Mouse (Mus musculus) cerebellum, adult 11-12 months (tissue): ENCODE data around the gene 1700020N15Rik.
"Not testable (repeated sequence)": the region's sequence is repeated elsewhere in the genome, so short reads cannot be mapped to it uniquely, and the experiment has no call there.

Source experiments
- DNase-seq: peaks from one replicate; pipeline ENCODE4 v3.0.0; 2022

1700020N15Rik gene

DNA sequence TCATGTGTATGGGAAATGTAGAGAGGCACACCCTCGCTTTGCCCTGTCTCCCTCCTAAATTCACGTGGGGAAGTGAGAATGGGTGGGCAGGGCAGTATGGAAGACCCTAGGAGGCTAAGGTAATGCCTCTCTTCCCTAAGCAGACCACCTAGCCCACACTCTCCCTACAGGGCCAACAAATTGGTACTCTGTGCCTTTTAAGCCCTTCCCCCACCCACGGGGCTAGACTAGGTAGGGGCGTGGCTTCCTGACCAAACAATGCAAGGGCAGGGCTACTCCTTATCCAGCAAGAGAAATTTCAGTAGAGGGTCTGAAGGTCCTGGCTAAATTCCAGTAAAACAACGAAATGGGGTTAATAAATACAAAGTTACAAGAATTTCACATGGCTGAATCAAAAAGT lies at the start of gene 1700020N15Rik:
TSS of gene 1700020N15Rik (plus strand) at position 301 of the 400 bp plus-strand sequence.
- not testable (repeated sequence) for DNase-seq

DNA sequence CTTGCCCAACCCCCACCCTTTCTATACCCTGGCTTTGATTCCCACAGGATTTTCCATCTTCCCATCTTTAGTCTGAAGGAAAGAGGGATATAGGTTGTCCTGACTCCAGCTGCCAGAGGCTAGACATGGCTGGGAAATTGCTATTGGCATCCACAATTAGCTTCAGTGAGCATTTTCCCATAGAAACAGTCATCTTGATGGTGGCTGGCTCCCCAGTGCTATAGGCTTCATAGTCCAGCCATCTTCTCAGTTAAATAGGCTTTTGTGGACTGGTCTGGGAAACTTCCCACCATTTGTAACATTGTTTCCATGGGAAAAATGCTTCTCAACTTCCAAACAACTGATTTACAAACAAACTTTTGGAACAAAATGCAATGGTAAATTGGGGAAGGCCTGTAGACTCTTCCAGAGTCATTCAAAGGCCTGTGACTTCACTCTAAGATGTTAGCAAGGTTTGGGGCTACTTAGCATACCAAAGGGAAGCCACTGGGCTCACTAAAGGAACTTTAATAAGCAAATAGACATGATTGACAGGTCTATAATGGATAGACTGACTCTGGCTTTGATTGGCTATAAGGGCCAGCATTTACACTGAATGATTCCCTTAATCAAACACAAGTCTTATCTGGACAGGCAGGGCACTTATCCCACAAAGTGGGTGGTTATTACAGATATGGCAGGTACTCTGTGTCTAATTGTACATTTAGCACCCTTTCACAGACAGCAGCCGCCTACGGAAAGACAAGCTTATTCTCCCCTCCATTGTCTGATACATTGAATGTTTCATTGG lies 31.9 kb downstream of the 1700020N15Rik start:
- no peak for DNase-seq
